Mouse (Mus musculus): Measurements from ENCODE around the gene Me3.
A peak's percentile ranks its signal among the peaks of the same experiment; 100 is the strongest.

The Me3 gene

GRCm38 (mm10) chr7:89632342-89633251 is at the start of gene Me3:
TSS of gene Me3 (plus strand) at chr7:89632392.
- no peak for DNase-seq (ENCODE audit: low spot score)

DNA sequence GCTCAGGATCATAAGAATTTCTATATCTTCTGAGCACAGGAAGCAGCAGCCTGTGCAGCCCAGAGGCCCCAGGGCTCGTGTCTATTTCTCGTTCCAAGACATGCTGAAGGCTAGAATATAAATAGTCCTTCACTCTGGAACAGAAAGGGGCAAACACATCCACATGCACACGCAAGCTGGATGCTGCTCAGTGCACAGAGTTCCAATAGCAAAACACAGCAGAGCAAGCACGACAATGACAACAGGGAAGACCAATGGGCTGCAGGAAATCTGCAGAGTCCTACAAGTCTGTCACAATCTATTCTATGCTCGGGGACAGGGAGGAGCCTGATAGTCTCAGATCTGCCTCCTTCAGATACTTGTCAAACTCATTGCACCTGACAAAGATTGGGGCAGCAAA is 42.2 kb upstream of the Me3 start:
- DNase-seq (ENCODE audit: low spot score), result no peak

DNA sequence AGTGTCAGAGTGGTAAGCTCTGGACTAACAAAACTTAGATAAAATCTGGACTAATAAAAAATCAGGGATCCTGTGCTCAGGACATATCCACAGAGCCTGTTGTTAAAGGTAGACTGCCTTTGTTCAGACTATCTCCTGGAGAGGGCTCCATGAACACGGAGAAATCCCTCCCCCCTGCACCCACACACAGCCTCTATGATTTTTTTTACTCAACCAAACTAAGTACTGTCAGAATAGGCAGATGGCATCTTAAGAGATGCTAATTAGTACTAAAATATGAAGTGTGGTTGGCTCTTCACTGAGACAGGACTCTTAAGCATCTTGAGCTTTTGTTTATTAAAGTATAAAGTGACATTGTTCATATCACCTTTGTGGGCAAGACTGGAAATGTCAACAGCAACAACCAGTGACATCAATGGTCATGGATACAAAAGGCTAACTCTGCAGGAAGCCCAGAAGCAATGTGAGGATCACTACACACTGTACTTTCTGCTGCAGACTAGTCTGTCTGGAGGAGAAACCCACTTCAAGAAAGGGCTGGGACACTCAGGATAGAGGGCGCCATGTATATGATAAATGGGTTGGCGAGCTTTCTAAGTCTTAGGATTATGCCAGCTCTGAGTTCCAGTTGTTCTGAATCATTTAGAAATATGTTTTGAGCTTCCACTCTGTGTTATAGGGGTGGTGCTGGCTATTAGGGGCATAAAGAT is 41.5 kb upstream of the Me3 start:
- DNase-seq (ENCODE audit: low spot score), result no peak

- DNase-seq (ENCODE audit: low spot score), result no peak
Observed at GRCm38 (mm10) chr7:89595813-89596212, 36.4 kb upstream of the Me3 start.

DNA sequence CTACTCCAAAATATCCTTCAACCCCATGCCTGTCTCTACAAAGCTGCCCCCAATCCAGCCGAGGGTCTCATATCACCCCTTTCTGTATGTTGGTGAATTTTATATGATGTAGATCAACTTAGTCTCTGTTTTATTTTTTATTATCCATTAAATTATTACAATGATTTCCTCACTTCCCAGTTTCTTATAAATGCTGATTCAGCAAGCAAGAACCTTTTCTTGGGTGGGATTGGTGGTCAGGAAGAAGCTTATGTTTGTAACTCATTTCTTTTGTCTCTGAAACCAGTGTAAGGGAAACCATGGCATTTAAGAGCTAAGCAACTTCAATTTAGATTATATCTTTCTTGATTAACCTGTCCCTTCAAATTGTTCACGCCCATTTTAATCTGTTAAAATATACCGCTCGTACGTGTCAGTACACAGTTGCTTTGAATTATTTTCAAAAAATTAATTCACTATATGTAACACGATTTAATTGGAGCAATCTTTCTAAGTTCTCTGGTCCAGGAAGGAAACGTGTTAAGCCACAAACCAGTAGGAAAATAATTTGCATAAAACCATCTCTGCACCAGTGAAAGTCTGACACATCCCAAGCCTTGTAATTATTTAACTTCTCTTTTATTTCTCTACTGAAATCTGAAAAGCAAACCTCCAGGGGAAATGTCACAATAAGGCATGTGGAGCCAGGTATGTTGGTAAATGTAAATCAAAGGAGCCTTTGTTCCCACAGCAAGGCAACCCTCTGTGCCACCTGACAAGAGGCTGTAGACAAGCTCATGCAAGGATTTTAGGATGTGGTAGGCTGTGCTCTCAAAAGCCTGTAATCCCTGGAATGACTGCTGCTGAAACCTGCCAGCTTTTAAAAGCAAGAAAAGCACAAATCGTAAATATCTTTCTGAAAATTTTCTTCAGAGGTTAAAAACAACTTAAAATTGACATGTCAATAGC is 26.3 kb upstream of the Me3 start:
- no peak for DNase-seq (ENCODE audit: low spot score)

DNA sequence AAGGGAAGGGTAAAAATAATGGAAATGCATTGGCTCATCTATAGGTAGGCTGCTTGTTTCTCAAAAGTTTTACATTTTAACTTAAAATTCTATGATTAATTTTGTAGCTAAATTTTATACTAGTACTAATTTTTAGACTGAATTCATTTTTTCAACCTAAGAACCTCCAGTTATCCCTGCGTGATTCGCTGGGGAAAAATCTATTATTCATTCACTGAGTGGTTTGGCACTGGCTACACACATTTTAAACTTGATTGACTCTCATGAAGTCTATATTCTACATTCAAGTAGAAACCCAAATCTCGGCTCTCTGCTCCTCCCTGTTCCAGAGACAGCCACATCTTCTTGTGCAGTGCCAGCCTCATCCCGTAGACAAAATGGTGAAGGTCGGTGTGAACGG is 24.9 kb upstream of the Me3 start:
- DNase-seq (ENCODE audit: low spot score), result no peak

DNA sequence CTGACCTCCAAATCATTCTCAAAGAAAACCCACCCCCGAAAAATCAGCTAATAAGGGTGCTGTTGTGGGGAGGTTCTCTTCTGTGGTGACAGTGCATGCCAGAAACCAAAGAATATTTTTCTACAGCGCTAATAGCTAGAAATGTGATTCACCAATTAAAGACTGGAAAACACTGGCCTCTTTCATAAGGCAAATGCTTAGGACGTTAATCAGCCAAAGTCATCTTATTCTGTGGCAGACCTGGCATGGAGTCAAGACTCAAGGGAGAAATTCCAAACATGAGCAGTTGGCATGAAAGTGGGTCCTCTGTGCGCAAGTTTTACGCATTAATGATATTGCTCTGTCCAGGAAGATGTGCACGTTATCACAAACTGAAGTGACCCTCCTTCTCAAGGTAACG is 21.0 kb upstream of the Me3 start:
- DNase-seq (ENCODE audit: low spot score), result peak; percentile 27

GRCm38 (mm10) chr7:89616235-89616634 is 16.0 kb upstream of the Me3 start:
- no peak for DNase-seq (ENCODE audit: low spot score)

DNA sequence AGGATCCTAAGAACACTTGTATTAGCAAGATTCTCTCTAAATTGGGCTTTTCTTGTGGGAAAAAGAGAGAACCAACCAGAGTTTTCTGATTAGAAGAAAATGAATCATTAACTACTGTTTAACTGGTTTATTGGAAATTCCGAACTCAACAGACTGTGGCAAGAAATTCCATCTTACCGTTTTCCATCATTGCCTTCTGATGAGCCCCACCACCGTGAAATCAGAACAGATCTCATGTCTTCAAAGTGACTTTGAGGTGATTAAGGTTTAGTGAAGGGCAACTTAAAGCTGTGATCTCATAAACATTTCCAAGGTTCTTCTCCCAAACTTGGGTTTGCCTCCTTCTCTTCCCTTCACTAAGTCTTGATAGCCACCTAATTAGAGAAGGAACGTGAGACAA is 8.9 kb upstream of the Me3 start:
- DNase-seq (ENCODE audit: low spot score), result no peak

GRCm38 (mm10) chr7:89627393-89627792 is 4.8 kb upstream of the Me3 start:
- no peak for DNase-seq (ENCODE audit: low spot score)

DNA sequence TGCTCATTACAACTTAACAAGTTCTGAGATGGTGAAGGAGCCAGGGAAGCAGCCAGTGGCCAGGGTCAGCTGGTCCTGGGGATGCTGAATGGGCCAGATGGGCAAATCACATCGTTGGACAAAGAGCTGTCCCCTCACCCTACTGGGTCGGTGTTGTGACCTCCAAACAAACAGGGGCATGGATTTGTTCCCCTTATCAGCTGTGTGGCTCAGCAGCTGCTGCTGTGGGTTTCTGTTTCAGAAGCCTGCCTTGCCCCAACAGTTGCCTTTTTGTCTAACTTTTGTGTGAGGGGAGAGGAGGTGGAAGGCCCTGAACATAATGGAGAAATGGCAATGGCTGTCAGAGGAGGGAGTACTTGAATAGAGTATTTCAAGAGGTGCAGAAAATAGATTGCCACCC is 4.2 kb upstream of the Me3 start:
- DNase-seq (ENCODE audit: low spot score), result no peak

- no peak for DNase-seq (ENCODE audit: low spot score)
Observed at GRCm38 (mm10) chr7:89629006-89629405, 3.2 kb upstream of the Me3 start.

- no peak for DNase-seq (ENCODE audit: low spot score)
Observed at GRCm38 (mm10) chr7:89629914-89630313, 2.3 kb upstream of the Me3 start.

DNA sequence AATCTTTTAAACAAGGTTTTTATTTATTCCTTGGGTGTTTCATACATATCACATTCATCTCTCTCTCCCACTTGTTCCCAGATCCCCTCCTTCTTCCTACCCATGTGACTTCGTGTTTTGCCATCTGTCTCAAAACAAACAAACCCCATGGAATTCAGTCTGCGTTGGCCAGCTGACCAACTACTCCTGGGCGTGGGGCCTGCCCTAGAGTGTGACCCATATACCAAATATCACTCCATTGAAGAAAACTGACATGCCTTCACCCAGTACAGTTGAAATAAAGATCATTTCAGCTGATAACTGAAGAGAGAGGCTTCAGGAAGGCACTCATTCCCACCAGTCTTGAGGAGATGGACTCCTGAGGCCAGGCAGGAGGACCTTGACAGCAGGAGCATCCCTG is 1.4 kb upstream of the Me3 start:
- DNase-seq (ENCODE audit: low spot score), result no peak

DNA sequence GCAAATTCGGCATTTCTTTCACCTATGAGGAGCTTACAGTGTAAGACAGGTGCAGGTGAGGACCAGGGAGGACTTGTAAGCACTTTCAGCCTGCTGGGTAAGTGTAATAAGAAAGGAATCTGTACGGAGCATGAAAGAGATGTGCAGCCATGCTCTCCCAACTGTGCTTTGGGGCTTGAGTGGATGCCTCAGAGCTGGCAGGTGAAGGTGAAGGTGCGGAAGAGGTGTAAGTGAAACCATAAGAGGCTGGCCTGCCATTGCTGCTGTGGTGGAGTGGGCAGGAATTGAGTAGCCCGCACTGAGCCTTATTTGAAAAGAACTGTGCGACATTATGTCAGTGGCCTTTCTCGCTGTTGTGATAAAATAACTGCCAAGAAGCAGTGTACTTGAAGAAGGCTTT is 8.3 kb downstream of the Me3 start:
- no peak for DNase-seq (ENCODE audit: low spot score)

DNA sequence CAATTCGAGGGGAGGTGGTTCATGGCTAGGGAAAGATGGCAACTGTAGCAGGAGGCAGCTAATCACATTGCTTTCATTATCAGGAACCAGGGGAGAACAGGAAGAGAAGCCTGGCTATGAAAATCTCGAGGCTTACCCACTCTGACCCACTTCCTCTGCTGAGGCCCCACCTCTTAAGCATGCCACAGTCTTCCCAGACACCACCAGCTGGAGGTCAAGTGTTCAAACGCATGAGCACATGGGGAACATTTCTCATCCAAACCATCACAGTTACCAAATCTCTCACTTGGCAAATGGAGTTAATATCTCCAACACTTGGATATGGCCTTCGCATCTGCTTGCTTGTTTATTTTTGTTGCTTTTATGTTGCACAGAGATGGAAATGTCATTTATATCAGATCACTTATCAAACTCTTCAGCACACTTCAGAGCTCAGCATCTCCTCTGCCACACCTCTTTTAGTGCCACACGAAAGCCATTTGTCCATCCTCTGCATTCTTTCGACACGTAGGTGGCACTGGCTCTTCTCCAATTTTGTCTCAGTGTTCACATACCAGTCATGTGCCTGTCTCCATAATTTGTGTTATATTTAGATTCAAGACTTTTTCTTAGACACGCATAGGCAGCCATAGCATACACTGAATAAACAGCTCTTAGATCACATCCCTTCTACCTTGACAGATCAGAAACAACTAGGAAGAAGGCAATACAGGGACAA is 8.9 kb downstream of the Me3 start:
- DNase-seq (ENCODE audit: low spot score), result no peak

DNA sequence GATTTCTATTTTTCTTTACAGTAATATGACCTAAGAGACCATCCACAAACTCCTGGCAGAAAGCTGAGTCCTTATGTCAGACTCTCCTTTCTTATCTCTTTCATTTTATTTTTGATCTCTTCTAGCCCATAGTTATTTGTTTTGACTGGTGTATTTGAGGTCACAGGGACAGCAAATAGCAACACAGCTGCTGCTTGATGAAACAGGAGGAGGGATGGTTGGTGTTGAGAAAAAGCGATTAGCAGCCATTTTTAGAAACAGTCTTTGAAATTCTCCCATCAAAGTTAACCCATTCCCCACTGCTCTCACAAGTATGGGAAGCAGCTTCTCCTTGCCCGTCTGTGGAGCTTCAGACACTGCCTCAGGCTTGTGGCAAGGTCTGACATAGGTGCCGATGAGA is 12.8 kb downstream of the Me3 start:
- no peak for DNase-seq (ENCODE audit: low spot score)

DNA sequence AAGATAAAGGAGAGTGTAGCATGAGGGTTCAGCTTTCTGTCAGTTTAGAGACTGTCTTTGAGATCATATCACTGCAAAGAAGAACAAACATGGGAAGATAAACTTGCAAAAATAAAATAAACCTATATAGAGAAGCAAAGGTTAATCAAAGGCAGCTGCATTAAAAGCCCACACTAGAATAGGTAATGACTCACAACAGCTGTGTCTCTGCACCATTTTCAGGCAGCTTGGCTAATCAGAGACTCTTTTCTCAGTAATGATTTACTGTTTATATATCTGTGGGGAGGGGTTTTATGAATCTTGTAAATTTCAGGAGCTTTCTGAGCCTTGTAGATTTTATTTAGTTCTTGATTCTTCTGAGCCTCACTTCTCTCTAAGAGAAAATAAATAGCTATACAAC is 15.7 kb downstream of the Me3 start:
- DNase-seq (ENCODE audit: low spot score), result no peak

DNA sequence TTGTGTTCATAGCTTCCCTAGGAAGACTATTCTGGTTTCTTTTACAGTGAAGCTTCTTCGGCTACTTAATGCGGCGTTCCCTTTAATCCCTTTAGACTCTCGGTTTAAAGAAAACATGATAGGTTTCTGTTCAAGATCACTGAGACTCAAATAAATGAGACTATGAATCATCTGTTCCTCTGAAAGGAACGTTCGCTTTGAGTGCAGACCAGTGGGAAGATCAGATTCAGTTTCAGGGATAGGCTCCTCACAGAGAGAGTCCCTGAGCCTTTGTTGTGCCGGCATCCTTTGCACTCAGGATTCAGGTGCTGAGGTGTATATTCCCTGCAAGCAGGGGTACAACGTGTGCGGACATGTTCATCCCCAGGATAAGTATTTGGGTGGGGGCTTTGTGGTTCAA is 25.0 kb downstream of the Me3 start:
- no peak for DNase-seq (ENCODE audit: low spot score)

DNA sequence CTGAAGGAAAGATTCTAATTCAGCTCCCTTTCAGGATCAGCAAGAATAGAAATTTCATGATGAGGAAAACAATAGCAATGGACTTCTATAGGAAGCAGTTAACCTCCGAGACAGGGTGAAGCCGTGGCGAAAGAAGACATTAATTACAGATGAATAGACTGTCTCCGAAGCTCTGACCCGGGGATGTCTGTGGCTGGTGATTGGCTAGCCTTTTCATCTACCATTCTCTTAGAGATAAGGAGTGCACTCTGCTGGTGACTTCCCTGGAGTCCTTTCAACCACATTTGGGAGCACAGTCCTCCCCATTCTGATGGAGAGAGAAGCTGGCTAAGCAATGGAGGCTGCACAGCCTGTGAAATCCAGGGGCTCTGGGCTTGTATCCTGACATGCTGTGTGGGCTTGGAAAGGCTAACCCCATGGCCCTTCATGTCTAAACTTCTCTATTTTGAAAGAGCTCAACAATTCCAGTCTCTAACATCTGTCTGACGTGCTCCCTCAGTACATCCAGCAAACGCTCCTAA is 25.6 kb downstream of the Me3 start:
- DNase-seq (ENCODE audit: low spot score), result no peak

GRCm38 (mm10) chr7:89664197-89664596 is 32.0 kb downstream of the Me3 start:
- no peak for DNase-seq (ENCODE audit: low spot score)

GRCm38 (mm10) chr7:89666361-89666760 is 34.2 kb downstream of the Me3 start:
- DNase-seq (ENCODE audit: low spot score), result no peak

All from adipocyte (in vitro differentiated cells).